ENCODE assay signal across 27 mouse cellular contexts in the genomic region with DNA sequence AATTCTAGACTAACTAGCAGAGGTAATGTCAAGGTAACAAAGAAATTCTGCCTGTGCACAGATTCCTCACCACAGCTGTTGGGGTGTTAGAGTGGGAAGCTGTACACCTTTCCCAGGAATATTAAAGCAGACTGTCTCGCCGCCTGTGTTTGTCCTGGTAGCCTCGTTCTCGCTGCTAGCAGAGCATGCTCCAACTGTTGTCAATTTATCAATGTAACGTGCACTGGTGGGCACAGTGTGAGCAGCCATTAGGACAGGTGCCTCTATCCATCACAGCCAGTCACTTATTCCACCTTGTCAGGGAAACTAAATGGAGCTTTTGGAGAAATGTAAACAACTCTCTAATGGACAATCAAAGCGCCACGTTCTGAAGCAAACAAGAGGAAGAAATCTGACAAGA.
DNase-seq lines count a peak whose midpoint lies in the region; ATAC-seq and TF ChIP-seq lines count a peak whose summit lies in the region.
"Had no signal": no experiment of that assay in that cellular context is flagged by ENCODE, and none has a peak within 500 bp of the region (broad histone marks: within the 10 kb centered on the region; RNA-seq: fewer than 3 reads in every experiment).

No protein-coding gene starts in this region.

- intact Hi-C loops in left cerebral cortex, postnatal 4 days (cut with DNase I) = no loop called here
- intact Hi-C loops in left cerebral cortex, postnatal 36 days (cut with DNase I) = no loop called here

- no peak for TF ChIP-seq POLR2A in cerebellum, adult 2 months (IDR thresholded peaks at IDR 0.05; ENCODE audit: borderline replicate concordance, insufficient read depth, low read length)

- no peak overlapping the region for H3K4me2 ChIP-seq in hindbrain, embryonic 12.5 days (replicated peaks)
- H3K4me2 ChIP-seq: limb, embryonic 12.5 days; liver, embryonic 11.5 days; midbrain, embryonic 13.5 days had no signal

- no peak for TF ChIP-seq CTCF in cerebellum, adult 2 months (IDR thresholded peaks at IDR 0.05; ENCODE audit: borderline replicate concordance, insufficient read depth, low read depth, low read length)

- H3K9me3 ChIP-seq in hindbrain, embryonic 12.5 days (replicated peaks) = no peaks in the 10 kb centered on the region
- H3K9me3 ChIP-seq: heart, embryonic 13.5 days; limb, embryonic 12.5 days; midbrain, embryonic 13.5 days had no signal

- no peak overlapping the region for H3K9ac ChIP-seq in hindbrain, embryonic 12.5 days
- H3K9ac ChIP-seq: heart, embryonic 13.5 days; limb, embryonic 12.5 days; liver, postnatal 0 days; midbrain, embryonic 13.5 days had no signal

- no peaks in the 10 kb centered on the region for H3K36me3 ChIP-seq in hindbrain, embryonic 12.5 days
- H3K36me3 ChIP-seq: heart, embryonic 13.5 days; limb, embryonic 12.5 days; midbrain, embryonic 13.5 days had no signal

- peak; percentile 67; the same call in 1 of the 2 replicates for ATAC-seq in hindbrain, embryonic 12.5 days (ENCODE audit: low FRiP score)
- ATAC-seq: activated CD4-positive, CD25-positive, alpha-beta regulatory T cell, adult 4 months; forebrain, embryonic 16.5 days; inflammation-experienced regulatory T-cells, adult 6 months; liver, postnatal 0 days; midbrain, embryonic 13.5 days had no signal

- no peak overlapping the region for H3K27ac ChIP-seq in cerebellum, adult 2 months (ENCODE audit: insufficient read depth, low read length)
- H3K27ac ChIP-seq in hindbrain, embryonic 12.5 days = no peak overlapping the region
- H3K27ac ChIP-seq: heart, adult 2 months; heart, embryonic 13.5 days; limb, embryonic 12.5 days; midbrain, embryonic 13.5 days had no signal

- no peaks in the 10 kb centered on the region for H3K27me3 ChIP-seq in cerebellum, adult 2 months (ENCODE audit: control insufficient read depth, insufficient read depth, low read length)
- H3K27me3 ChIP-seq in hindbrain, embryonic 12.5 days = no peaks in the 10 kb centered on the region
- H3K27me3 ChIP-seq: heart, embryonic 13.5 days; limb, embryonic 12.5 days; midbrain, embryonic 13.5 days had no signal

- H3K4me1 ChIP-seq in cerebellum, adult 2 months (ENCODE audit: control insufficient read depth, insufficient read depth, low read length) = peaks cover 3% of the 10 kb centered on the region; the same call in 1 of the 2 replicates
- H3K4me1 ChIP-seq in hindbrain, embryonic 12.5 days = 0 out of 2 replicates have a peak, but pooled peaks cover 3% of the 10 kb centered on the region
- H3K4me1 ChIP-seq: midbrain, embryonic 13.5 days had no signal

- WGBS in cerebellum, adult 2 months = 34% methylated on average over 7 of the region's 7 CpGs
- WGBS in hindbrain, embryonic 12.5 days = 55% methylated on average over 7 of the region's 7 CpGs

- DNase-seq in cerebellum, postnatal 10 days = peak; percentile 42 to 47
- no peak for DNase-seq in cerebellum, adult 2 months
- peak; percentile 21 for DNase-seq in left cerebral cortex, postnatal 4 days
- no peak for DNase-seq in left cerebral cortex, postnatal 36 days (ENCODE audit: low spot score in 2 of 2)
- peak; percentile 35 for DNase-seq in mesoderm, embryonic 11.5 days (ENCODE audit: low read depth, low spot score)
- no peak for DNase-seq in natural killer cell, adult 2 months (ENCODE audit: low spot score in 2 of 2)
- no peak for DNase-seq in left cerebral cortex, adult 18-20 months (ENCODE audit: low spot score in 2 of 2)
- DNase-seq: adrenal gland, postnatal 10 days; cerebellum, postnatal 25 days; gastrocnemius, postnatal 25 days; heart, adult 2 months; heart, postnatal 14 days; kidney, adult 18-20 months; kidney, postnatal 4 days; layer of hippocampus, adult 9-11 months; liver, postnatal 0 days; lung, postnatal 10 days; right cerebral cortex, postnatal 14 days; thymus, postnatal 25 days had no signal

- H3K4me3 ChIP-seq in cerebellum, adult 2 months (replicated peaks; ENCODE audit: insufficient read depth, low read depth, low read length) = no peak overlapping the region
- H3K4me3 ChIP-seq in hindbrain, embryonic 12.5 days = no peak overlapping the region
- H3K4me3 ChIP-seq: heart, adult 2 months; heart, embryonic 13.5 days; limb, embryonic 12.5 days; midbrain, embryonic 13.5 days had no signal

Comparison
In these comparisons a context has a peak if more than half of its experiments do, and no peak if none do; other contexts are left out.
1. DNase-seq: peak in cerebellum, postnatal 10 days (2 of 2), left cerebral cortex, postnatal 4 days (single experiment) and mesoderm, embryonic 11.5 days (single experiment); none in cerebellum, adult 2 months (0 of 2), left cerebral cortex, postnatal 36 days (0 of 2), natural killer cell, adult 2 months (0 of 2) and left cerebral cortex, adult 18-20 months (0 of 2).